Mouse (Mus musculus) MEL (cell line): ENCODE measurements at regions not wholly inside any gene's neighbourhood (a gene's known extent, or its start where the extent isn't known, plus 50 kb on each side); places are given as distances from the start of the nearest gene placed in this dataset.

Experiments
- DNase-seq: peaks from one replicate; pipeline ENCODE4 v3.0.0; 2011; ENCODE audit warnings: low read depth, low spot score
- H3K27ac ChIP-seq: 2 replicates; pipeline ENCODE4 v1.5.1; 2012; ENCODE audit warnings: low read depth, mild to moderate bottlenecking, control low read depth, low read length, moderate library complexity; ENCODE audit not compliant: control insufficient read depth
- H3K27me3 ChIP-seq, 2 experiments: fragments of 150-350 bp in 1 of 2; sonication (generic) in 1 of 2; 2 replicates each; pipeline ENCODE4 v1.6.1; 2012; ENCODE audit warnings: low read length in 2 of 2, mild to moderate bottlenecking in 2 of 2, improper control_type of control experiment in 1 of 2, moderate library complexity in 1 of 2; ENCODE audit not compliant: insufficient read depth in 2 of 2, control insufficient read depth in 1 of 2
- H3K36me3 ChIP-seq, 2 experiments: 2 replicates each; pipeline ENCODE4 v1.6.1; 2012 to 2014; ENCODE audit warnings: low read length in 2 of 2, improper control_type of control experiment in 1 of 2, inconsistent platforms in 1 of 2, mild to moderate bottlenecking in 1 of 2; ENCODE audit not compliant: insufficient read depth in 2 of 2, control insufficient read depth in 1 of 2
- H3K4me1 ChIP-seq, 2 experiments: fragments of 150-350 bp in 1 of 2; sonication (generic) in 1 of 2; 2 replicates each; pipeline ENCODE4 v1.6.1; 2012; ENCODE audit warnings: low read length in 2 of 2, improper control_type of control experiment in 1 of 2, mild to moderate bottlenecking in 1 of 2; ENCODE audit not compliant: insufficient read depth in 2 of 2, control insufficient read depth in 1 of 2
- H3K4me3 ChIP-seq, 2 experiments: fragments of 150-350 bp in 1 of 2; sonication (generic) in 1 of 2; 2 replicates each; pipeline ENCODE4 v1.5.1; 2012; ENCODE audit warnings: low read depth in 2 of 2, low read length in 2 of 2, mild to moderate bottlenecking in 2 of 2, moderate library complexity in 2 of 2, control low read depth in 1 of 2, improper control_type of control experiment in 1 of 2; ENCODE audit not compliant: control insufficient read depth in 1 of 2, insufficient read depth in 1 of 2
- H3K79me2 ChIP-seq: 2 replicates; pipeline ENCODE4 v1.6.1; 2012; ENCODE audit warnings: mild to moderate bottlenecking, low read length, moderate library complexity; ENCODE audit not compliant: control insufficient read depth, poor library complexity, insufficient read depth
- H3K9ac ChIP-seq: 2 replicates; pipeline ENCODE4 v1.6.1; 2012; ENCODE audit warnings: low read depth, mild to moderate bottlenecking, control low read depth, low read length, moderate library complexity; ENCODE audit not compliant: control insufficient read depth, poor library complexity, severe bottlenecking
- H3K9me3 ChIP-seq: fragments of 150-350 bp; sonication (generic); replicated peaks from 2 replicates; pipeline ENCODE4 v1.6.1; 2012; ENCODE audit warnings: mild to moderate bottlenecking, low read length, improper control_type of control experiment, moderate library complexity; ENCODE audit not compliant: insufficient read depth
- BHLHE40 ChIP-seq: IDR thresholded peaks from 2 replicates; pipeline ENCODE4 v1.6.1; 2012; ENCODE audit warnings: low read depth, mild to moderate bottlenecking, inconsistent platforms, low read length, improper control_type of control experiment, borderline replicate concordance
- CHD2 ChIP-seq: IDR thresholded peaks from 2 replicates; pipeline ENCODE4 v1.6.1; 2011; ENCODE audit warnings: low read length, improper control_type of control experiment
- CTCF ChIP-seq, 3 experiments: IDR thresholded peaks in 2 of 3; conservative IDR thresholded peaks in 1 of 3; 2 replicates each; pipeline ENCODE4 v1.5.1; 2011 to 2012; ENCODE audit warnings: low read length in 3 of 3, low read depth in 2 of 3, mild to moderate bottlenecking in 2 of 3, improper control_type of control experiment in 1 of 3, inconsistent platforms in 1 of 3, mixed read lengths in 1 of 3, moderate library complexity in 1 of 3; ENCODE audit not compliant: control insufficient read depth in 1 of 3, insufficient read depth in 1 of 3, poor library complexity in 1 of 3, severe bottlenecking in 1 of 3
- ETS1 ChIP-seq: IDR thresholded peaks from 2 replicates; pipeline ENCODE4 v1.6.1; 2012; ENCODE audit warnings: low read depth, mild to moderate bottlenecking, inconsistent platforms, low read length, improper control_type of control experiment, moderate library complexity
- GABPA ChIP-seq: IDR thresholded peaks from 2 replicates; pipeline ENCODE4 v1.6.1; 2012; ENCODE audit warnings: low read depth, mild to moderate bottlenecking, inconsistent platforms, low read length, improper control_type of control experiment, moderate library complexity
- GATA1 ChIP-seq: IDR thresholded peaks from 2 replicates; pipeline ENCODE4 v1.6.1; 2011; ENCODE audit warnings: low read depth, low read length, improper control_type of control experiment
- KAT2A ChIP-seq: conservative IDR thresholded peaks from 2 replicates; pipeline ENCODE4 v1.6.1; 2012; ENCODE audit warnings: low read depth, low read length, improper control_type of control experiment, inconsistent platforms
- MAFK ChIP-seq: IDR thresholded peaks from 2 replicates; pipeline ENCODE4 v1.6.1; 2011; ENCODE audit warnings: low read depth, mild to moderate bottlenecking, low read length, improper control_type of control experiment, borderline replicate concordance
- MAZ ChIP-seq: IDR thresholded peaks from 2 replicates; pipeline ENCODE4 v1.6.1; 2012; ENCODE audit warnings: low read depth, mild to moderate bottlenecking, inconsistent platforms, low read length, improper control_type of control experiment
- MXI1 ChIP-seq: IDR thresholded peaks from 2 replicates; pipeline ENCODE4 v1.6.1; 2011; ENCODE audit warnings: mild to moderate bottlenecking, low read depth, low read length, improper control_type of control experiment
- MYB ChIP-seq: IDR thresholded peaks from 2 replicates; pipeline ENCODE4 v1.6.1; 2011; ENCODE audit warnings: mild to moderate bottlenecking, low read depth, low read length, improper control_type of control experiment
- NELFE ChIP-seq: IDR thresholded peaks from 2 replicates; pipeline ENCODE4 v1.6.1; 2011; ENCODE audit warnings: low read depth, low read length, improper control_type of control experiment
- POLR2A ChIP-seq, 2 experiments: IDR thresholded peaks; 2 replicates each; pipeline ENCODE4 v1.6.1; 2011 to 2012; ENCODE audit warnings: low read length in 2 of 2, mild to moderate bottlenecking in 2 of 2, control low read depth in 1 of 2, improper control_type of control experiment in 1 of 2, low read depth in 1 of 2, moderate library complexity in 1 of 2; ENCODE audit not compliant: control insufficient read depth in 1 of 2, insufficient read depth in 1 of 2, poor library complexity in 1 of 2
- POLR2AphosphoS2 ChIP-seq: IDR thresholded peaks from 2 replicates; pipeline ENCODE4 v1.6.1; 2011; ENCODE audit warnings: low read length, improper control_type of control experiment
- POLR2AphosphoS5 ChIP-seq: IDR thresholded peaks from 2 replicates; pipeline ENCODE4 v1.6.1; 2012; ENCODE audit warnings: low read depth, borderline replicate concordance, mild to moderate bottlenecking, inconsistent platforms, low read length, moderate library complexity, mixed read lengths
- RAD21 ChIP-seq: IDR thresholded peaks from 2 replicates; pipeline ENCODE4 v1.6.1; 2011; ENCODE audit warnings: mild to moderate bottlenecking, low read depth, low read length, improper control_type of control experiment
- SMC3 ChIP-seq: IDR thresholded peaks from 2 replicates; pipeline ENCODE4 v1.6.1; 2011; ENCODE audit warnings: low read depth, low read length, improper control_type of control experiment
- TCF12 ChIP-seq: IDR thresholded peaks from 2 replicates; pipeline ENCODE4 v1.6.1; 2014; ENCODE audit warnings: low read depth, mild to moderate bottlenecking, inconsistent platforms, low read length, improper control_type of control experiment, moderate library complexity
- UBTF ChIP-seq: IDR thresholded peaks from 2 replicates; pipeline ENCODE4 v1.6.1; 2012; ENCODE audit warnings: low read depth, mild to moderate bottlenecking, inconsistent platforms, low read length, improper control_type of control experiment, moderate library complexity, borderline replicate concordance; ENCODE audit not compliant: insufficient read depth
- USF2 ChIP-seq, 2 experiments: IDR thresholded peaks; 2 replicates each; pipeline ENCODE4 v1.6.1; 2011 to 2012; ENCODE audit warnings: improper control_type of control experiment in 2 of 2, low read length in 2 of 2, borderline replicate concordance in 1 of 2, inconsistent platforms in 1 of 2, low read depth in 1 of 2, mild to moderate bottlenecking in 1 of 2; ENCODE audit not compliant: insufficient read depth in 1 of 2
- ZC3H11A ChIP-seq: IDR thresholded peaks from 2 replicates; pipeline ENCODE4 v1.6.1; 2012; ENCODE audit warnings: low read depth, mild to moderate bottlenecking, inconsistent platforms, low read length, improper control_type of control experiment
- ZMIZ1 ChIP-seq: IDR thresholded peaks from 2 replicates; pipeline ENCODE4 v1.6.1; 2012; ENCODE audit warnings: low read depth, mild to moderate bottlenecking, inconsistent platforms, low read length, improper control_type of control experiment, moderate library complexity
- ZNF384 ChIP-seq: IDR thresholded peaks from 2 replicates; pipeline ENCODE4 v1.6.1; 2012; ENCODE audit warnings: low read depth, mild to moderate bottlenecking, inconsistent platforms, low read length, improper control_type of control experiment

DNA sequence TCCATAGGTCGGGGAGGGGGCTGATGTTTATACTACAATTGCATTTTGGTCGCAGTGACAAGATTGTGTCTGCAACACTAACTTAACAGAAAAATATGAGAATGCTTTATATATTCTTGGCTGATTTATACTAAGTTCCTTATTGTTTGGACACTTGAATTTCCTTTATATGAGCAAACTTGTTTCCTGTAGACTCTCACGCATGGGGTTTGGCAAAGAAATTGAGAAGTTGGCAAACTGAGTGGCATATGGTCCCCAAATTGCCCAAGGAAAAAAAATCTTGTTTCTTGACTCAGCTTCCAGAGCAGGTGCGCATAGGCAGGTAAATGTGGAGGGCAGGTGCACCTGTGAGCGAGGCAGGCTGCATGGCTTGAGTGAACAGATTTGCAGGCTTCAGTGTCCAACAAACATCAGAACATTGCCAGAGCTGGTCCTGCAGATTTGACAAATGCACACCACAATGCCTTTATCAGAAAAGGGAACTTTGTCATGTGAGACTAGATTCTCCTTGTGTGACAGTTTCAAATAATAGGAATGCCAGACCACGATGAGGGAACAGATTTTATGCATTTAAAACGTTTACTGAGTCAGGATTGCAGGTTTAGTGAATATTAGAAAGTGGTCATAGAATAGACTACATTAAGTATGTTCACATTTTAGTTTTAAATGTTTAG, 75.1 kb downstream of the 4921530L21Rik start:
- Histone ChIP-seq H3K36me3 (no peaks in the 10 kb centered on the region), H3K4me3 (no peak overlapping the region), H3K9ac (no peak overlapping the region), H3K9me3 (no peaks in the 10 kb centered on the region), H3K79me2 (no peaks in the 10 kb centered on the region), H3K4me1 (no peaks in the 10 kb centered on the region), H3K27me3 (no peaks in the 10 kb centered on the region), H3K27ac (no peak overlapping the region)
- DNase-seq = no peak
- no peak for TF ChIP-seq POLR2AphosphoS5
- TF ChIP-seq USF2 (IDR thresholded peaks at IDR 0.05; ENCODE audit: borderline replicate concordance in 1 of 2, insufficient read depth in 1 of 2, low read depth in 1 of 2, low read length in 2 of 2) = no peak
- TF ChIP-seq MAFK = no peak
- no peak for TF ChIP-seq ZNF384
- TF ChIP-seq KAT2A = no peak
- no peak for TF ChIP-seq TCF12
- TF ChIP-seq POLR2A (IDR thresholded peaks at IDR 0.05; ENCODE audit: control insufficient read depth in 1 of 2, insufficient read depth in 1 of 2, low read depth in 1 of 2, low read length in 2 of 2, poor library complexity in 1 of 2) = no peak
- no peak for TF ChIP-seq MAZ
- no peak for TF ChIP-seq GABPA
- no peak for TF ChIP-seq MYB
- TF ChIP-seq BHLHE40 = no peak
- no peak for TF ChIP-seq RAD21
- no peak for TF ChIP-seq GATA1
- no peak for TF ChIP-seq ZC3H11A
- no peak for TF ChIP-seq ETS1
- no peak for TF ChIP-seq NELFE

DNA sequence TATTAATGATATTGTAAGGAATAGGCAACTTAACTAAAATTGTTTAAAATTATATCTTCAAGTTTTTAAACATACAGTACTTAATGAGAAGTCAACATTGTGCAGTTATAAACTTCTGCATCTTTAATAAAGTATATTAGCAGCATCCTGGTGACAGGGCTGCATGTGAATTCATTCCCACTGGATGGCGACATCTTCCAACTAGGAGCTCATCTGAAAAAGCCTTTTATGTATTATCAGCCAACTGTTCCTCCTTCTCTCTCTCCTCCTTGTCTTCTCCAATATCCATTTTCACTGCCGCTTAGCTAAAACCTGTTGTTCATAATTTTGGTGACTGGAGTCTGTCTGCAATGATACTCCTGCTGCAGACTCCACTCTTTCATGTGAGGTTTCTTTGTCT, 103.0 kb downstream of the 4921530L21Rik start:
- no peaks in the 10 kb centered on the region for H3K9me3 ChIP-seq
- peak; percentile 60 for DNase-seq
- no peak overlapping the region for H3K4me3 ChIP-seq
- no peaks in the 10 kb centered on the region for H3K36me3 ChIP-seq
- H3K27me3 ChIP-seq = no peaks in the 10 kb centered on the region
- TF ChIP-seq MYB = no peak
- no peak for TF ChIP-seq UBTF
- TF ChIP-seq ZC3H11A = peak; percentile 67
- peak; percentile 23 to 59 (median 43); a peak in 4 of 6 replicates for TF ChIP-seq CTCF (IDR thresholded peaks at IDR 0.05 in 2 of 3, conservative IDR thresholded peaks at IDR 0.05 in 1 of 3; ENCODE audit: control insufficient read depth in 1 of 3, insufficient read depth in 1 of 3, low read depth in 2 of 3, low read length in 3 of 3, poor library complexity in 1 of 3, severe bottlenecking in 1 of 3)
- TF ChIP-seq SMC3 = peak; percentile 82
- TF ChIP-seq CHD2 = no peak
- TF ChIP-seq USF2 (IDR thresholded peaks at IDR 0.05; ENCODE audit: borderline replicate concordance in 1 of 2, insufficient read depth in 1 of 2, low read depth in 1 of 2, low read length in 2 of 2) = no peak
- TF ChIP-seq RAD21 = peak; percentile 75
- no peak for TF ChIP-seq POLR2AphosphoS2
- TF ChIP-seq MXI1 = no peak
- no peak for TF ChIP-seq ETS1
- TF ChIP-seq ZMIZ1 = no peak
- H3K27ac ChIP-seq = no peak overlapping the region
- H3K9ac ChIP-seq = no peak overlapping the region
- no peaks in the 10 kb centered on the region for H3K4me1 ChIP-seq
- H3K79me2 ChIP-seq = no peaks in the 10 kb centered on the region
